Mouse (Mus musculus): ENCODE data around the gene Tnrc18. TPM values are rescaled to one million over a fixed set of nuclear protein-coding genes. Genes with fewer than 3 reads are reported as not detected.

The Tnrc18 gene
- polyA plus RNA-seq, 1 experiment from 2014 or later = 18.6 TPM

- WGBS = 34% methylated on average over 5 of the region's 5 CpGs
- no peak overlapping the region for H3K4me2 ChIP-seq
- H3K4me1 ChIP-seq = peaks cover 43% of the 10 kb centered on the region
- peaks cover 86% of the 10 kb centered on the region for H3K36me3 ChIP-seq
- no peak overlapping the region for H3K4me3 ChIP-seq
- H3K9ac ChIP-seq = peak overlapping the region; percentile 58
- H3K9me3 ChIP-seq = no peaks in the 10 kb centered on the region
- peak overlapping the region; percentile 66 for H3K27ac ChIP-seq (replicated peaks)
- no peak for ATAC-seq (ENCODE audit: extremely low read depth, insufficient number of reproducible peaks, low FRiP score, low TSS enrichment)
- H3K27me3 ChIP-seq (replicated peaks) = no peaks in the 10 kb centered on the region
Observed at GRCm38 (mm10) chr5:142769641-142770040, 47.8 kb downstream of the Tnrc18 start.

GRCm38 (mm10) chr5:142768352-142769267, 48.9 kb downstream of the Tnrc18 start:
- Histone ChIP-seq H3K9ac (0 out of 2 replicates have a peak overlapping the region, but pooled peaks have one; percentile 5), H3K4me1 (peaks cover 43% of the 10 kb centered on the region), H3K27ac (replicated peaks) (peak overlapping the region; percentile 66), H3K9me3 (no peaks in the 10 kb centered on the region), H3K4me2 (no peak overlapping the region), H3K4me3 (no peak overlapping the region), H3K27me3 (replicated peaks) (no peaks in the 10 kb centered on the region), H3K36me3 (peaks cover 86% of the 10 kb centered on the region)
- ATAC-seq (ENCODE audit: extremely low read depth, insufficient number of reproducible peaks, low FRiP score, low TSS enrichment) = no peak
- 44% methylated on average over 10 of the region's 10 CpGs for WGBS

- Histone ChIP-seq H3K27ac (replicated peaks) (no peak overlapping the region), H3K9me3 (no peaks in the 10 kb centered on the region), H3K9ac (no peak overlapping the region), H3K27me3 (replicated peaks) (no peaks in the 10 kb centered on the region), H3K4me3 (no peak overlapping the region), H3K4me2 (no peak overlapping the region), H3K36me3 (peaks cover 86% of the 10 kb centered on the region), H3K4me1 (peaks cover 43% of the 10 kb centered on the region)
- no peak for ATAC-seq (ENCODE audit: extremely low read depth, insufficient number of reproducible peaks, low FRiP score, low TSS enrichment)
- WGBS = 14% methylated on average over 7 of the region's 7 CpGs
Observed at GRCm38 (mm10) chr5:142767937-142768336, 49.5 kb downstream of the Tnrc18 start.

DNA sequence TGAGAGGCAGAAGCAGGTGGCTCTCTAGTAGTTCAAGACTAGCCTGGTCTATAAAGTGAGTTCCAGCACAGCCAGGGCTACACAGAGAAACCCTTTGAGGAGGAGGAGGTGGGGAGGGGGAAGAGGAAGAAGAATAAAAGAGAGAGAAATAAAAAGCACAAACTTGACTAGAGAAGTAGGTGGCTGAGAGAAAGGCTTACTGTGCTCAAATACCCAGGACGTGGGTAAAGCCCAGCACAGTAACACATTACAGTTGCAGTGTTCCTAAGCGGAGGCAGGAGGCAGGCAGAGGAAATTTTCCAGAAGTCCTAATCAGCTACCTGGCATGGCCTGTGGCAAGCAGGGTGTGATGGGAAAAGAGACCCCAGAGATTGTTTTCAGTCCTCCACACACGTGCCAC, 50.8 kb downstream of the Tnrc18 start:
- no peaks in the 10 kb centered on the region for H3K27me3 ChIP-seq (replicated peaks)
- no peaks in the 10 kb centered on the region for H3K9me3 ChIP-seq
- ATAC-seq (ENCODE audit: extremely low read depth, insufficient number of reproducible peaks, low FRiP score, low TSS enrichment) = no peak
- H3K4me1 ChIP-seq = peaks cover 36% of the 10 kb centered on the region
- no peak overlapping the region for H3K4me2 ChIP-seq
- no peak overlapping the region for H3K27ac ChIP-seq (replicated peaks)
- no peak overlapping the region for H3K4me3 ChIP-seq
- no peak overlapping the region for H3K9ac ChIP-seq
- peaks cover 86% of the 10 kb centered on the region for H3K36me3 ChIP-seq
- WGBS = 90% methylated on average over 3 of the region's 3 CpGs

GRCm38 (mm10) chr5:142764889-142765288, 52.6 kb downstream of the Tnrc18 start:
- ATAC-seq (ENCODE audit: extremely low read depth, insufficient number of reproducible peaks, low FRiP score, low TSS enrichment) = no peak

GRCm38 (mm10) chr5:142764306-142764705, 53.2 kb downstream of the Tnrc18 start:
- 63% methylated on average over 11 of the region's 11 CpGs for WGBS
- Histone ChIP-seq H3K27me3 (replicated peaks) (no peaks in the 10 kb centered on the region), H3K4me1 (peaks cover 12% of the 10 kb centered on the region), H3K36me3 (peaks cover 87% of the 10 kb centered on the region), H3K4me2 (no peak overlapping the region), H3K27ac (replicated peaks) (no peak overlapping the region), H3K9me3 (no peaks in the 10 kb centered on the region), H3K9ac (no peak overlapping the region), H3K4me3 (no peak overlapping the region)
- no peak for ATAC-seq (ENCODE audit: extremely low read depth, insufficient number of reproducible peaks, low FRiP score, low TSS enrichment)

More at GRCm38 (mm10) chr5:142764889-142765288, 52.6 kb downstream of the Tnrc18 start:
- no peak overlapping the region for H3K4me3 ChIP-seq
- no peaks in the 10 kb centered on the region for H3K27me3 ChIP-seq (replicated peaks)
- WGBS = 81% methylated on average over 15 of the region's 15 CpGs
- no peak overlapping the region for H3K4me2 ChIP-seq
- peaks cover 18% of the 10 kb centered on the region for H3K4me1 ChIP-seq
- H3K9ac ChIP-seq = no peak overlapping the region
- H3K27ac ChIP-seq (replicated peaks) = no peak overlapping the region
- no peaks in the 10 kb centered on the region for H3K9me3 ChIP-seq
- peaks cover 87% of the 10 kb centered on the region for H3K36me3 ChIP-seq

DNA sequence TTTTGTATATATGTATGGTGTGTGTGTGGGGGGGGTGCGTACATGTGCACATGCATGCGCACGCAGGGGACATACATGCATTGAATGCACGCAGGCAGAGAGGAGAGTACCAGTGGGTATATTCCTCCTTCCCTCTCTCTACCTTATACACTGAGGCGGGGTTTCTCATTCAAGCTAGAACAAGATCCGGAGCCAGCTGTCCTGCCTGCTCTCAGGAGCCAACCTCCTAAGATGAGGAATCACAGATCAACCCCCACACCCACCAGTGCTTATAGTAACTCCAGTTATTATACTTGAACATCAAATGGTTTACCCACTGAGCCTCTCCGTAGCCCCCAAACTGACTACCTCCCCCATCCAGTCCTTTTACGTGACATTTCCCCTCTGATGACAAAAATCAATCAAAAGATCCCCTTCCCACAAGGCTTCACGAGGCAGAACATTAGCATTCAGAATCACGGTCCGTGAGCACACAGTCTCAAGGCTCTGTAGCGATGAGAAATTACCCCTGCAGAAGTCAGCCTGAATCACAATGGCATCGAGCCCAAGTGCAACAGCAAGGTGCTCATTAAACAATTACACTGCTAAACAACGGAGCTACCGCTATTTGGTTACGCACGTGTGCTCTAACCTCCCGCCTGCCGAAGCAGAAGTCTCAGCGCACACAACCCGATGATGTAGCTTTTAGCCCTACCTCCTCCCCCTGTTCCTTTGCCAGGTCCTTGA, 55.2 kb downstream of the Tnrc18 start:
- Histone ChIP-seq H3K27me3 (replicated peaks) (no peaks in the 10 kb centered on the region), H3K4me2 (no peak overlapping the region), H3K36me3 (peaks cover 100% of the 10 kb centered on the region), H3K9me3 (no peaks in the 10 kb centered on the region), H3K9ac (no peak overlapping the region), H3K27ac (replicated peaks) (no peak overlapping the region), H3K4me1 (no peaks in the 10 kb centered on the region), H3K4me3 (no peak overlapping the region)
- ATAC-seq (ENCODE audit: extremely low read depth, insufficient number of reproducible peaks, low FRiP score, low TSS enrichment) = no peak
- 93% methylated on average over 21 of the region's 21 CpGs for WGBS

- Histone ChIP-seq H3K4me1 (no peaks in the 10 kb centered on the region), H3K9me3 (no peaks in the 10 kb centered on the region), H3K9ac (no peak overlapping the region), H3K4me2 (no peak overlapping the region), H3K4me3 (no peak overlapping the region), H3K27me3 (replicated peaks) (no peaks in the 10 kb centered on the region), H3K27ac (replicated peaks) (no peak overlapping the region), H3K36me3 (peaks cover 100% of the 10 kb centered on the region)
- 81% methylated on average over 16 of the region's 16 CpGs for WGBS
- ATAC-seq (ENCODE audit: extremely low read depth, insufficient number of reproducible peaks, low FRiP score, low TSS enrichment) = no peak
Observed at GRCm38 (mm10) chr5:142761326-142761983, 56.0 kb downstream of the Tnrc18 start.

DNA sequence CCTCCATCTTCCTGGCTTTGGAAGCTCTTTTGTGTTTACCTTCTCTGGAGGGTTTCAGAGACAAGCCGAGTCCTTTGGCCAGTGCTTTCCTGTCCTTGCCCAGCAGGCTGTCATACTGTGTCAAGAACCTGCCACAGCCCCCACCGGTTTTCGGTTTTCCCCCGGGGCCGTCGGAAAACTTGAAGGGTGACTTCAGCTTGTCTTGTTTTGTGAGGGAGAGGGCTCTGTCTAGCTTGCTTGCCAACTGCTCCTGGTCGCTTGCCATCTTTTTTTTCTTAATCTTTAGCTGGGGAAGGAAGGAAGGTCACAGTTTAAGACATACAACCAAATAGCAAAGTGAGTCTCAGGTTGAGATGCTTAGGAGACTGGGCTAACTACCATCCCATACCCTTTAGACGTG, 57.7 kb downstream of the Tnrc18 start:
- Histone ChIP-seq H3K9me3 (no peaks in the 10 kb centered on the region), H3K4me1 (no peaks in the 10 kb centered on the region), H3K4me3 (no peak overlapping the region), H3K27ac (replicated peaks) (no peak overlapping the region), H3K36me3 (peaks cover 100% of the 10 kb centered on the region), H3K4me2 (no peak overlapping the region), H3K27me3 (replicated peaks) (no peaks in the 10 kb centered on the region), H3K9ac (no peak overlapping the region)
- ATAC-seq (ENCODE audit: extremely low read depth, insufficient number of reproducible peaks, low FRiP score, low TSS enrichment) = no peak
- 84% methylated on average over 8 of the region's 8 CpGs for WGBS

DNA sequence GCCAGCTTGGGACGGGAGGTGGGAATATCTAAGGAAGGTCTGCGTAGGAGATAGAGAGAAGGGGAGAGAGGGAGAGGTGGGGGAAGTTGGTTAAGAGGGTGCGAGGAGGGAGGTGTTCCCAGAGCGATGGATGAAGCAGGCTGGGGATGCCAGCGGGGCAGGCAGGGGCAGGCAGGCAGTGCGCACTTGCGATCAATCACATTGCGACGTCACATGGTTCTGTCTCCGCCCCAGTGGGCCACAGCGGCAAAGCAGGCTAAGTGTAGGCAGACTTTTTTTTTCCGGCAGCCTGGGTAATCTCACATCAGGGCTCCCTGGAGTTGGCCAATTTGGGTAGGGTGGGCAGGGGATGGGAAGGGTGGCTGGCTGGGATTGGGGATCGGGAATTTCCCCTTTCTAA, 65.2 kb downstream of the Tnrc18 start:
- Histone ChIP-seq H3K9ac (no peak overlapping the region), H3K4me2 (no peak overlapping the region), H3K36me3 (peaks cover 93% of the 10 kb centered on the region), H3K4me3 (no peak overlapping the region), H3K27ac (replicated peaks) (no peak overlapping the region), H3K9me3 (no peaks in the 10 kb centered on the region), H3K27me3 (replicated peaks) (no peaks in the 10 kb centered on the region), H3K4me1 (peaks cover 6% of the 10 kb centered on the region)
- WGBS = 53% methylated on average over 13 of the region's 13 CpGs
- no peak for ATAC-seq (ENCODE audit: extremely low read depth, insufficient number of reproducible peaks, low FRiP score, low TSS enrichment)

- H3K4me3 ChIP-seq = no peak overlapping the region
- peaks cover 18% of the 10 kb centered on the region for H3K4me1 ChIP-seq
- no peaks in the 10 kb centered on the region for H3K27me3 ChIP-seq (replicated peaks)
- peaks cover 89% of the 10 kb centered on the region for H3K36me3 ChIP-seq
- no peak for ATAC-seq (ENCODE audit: extremely low read depth, insufficient number of reproducible peaks, low FRiP score, low TSS enrichment)
- no peak overlapping the region for H3K4me2 ChIP-seq
- WGBS = 71% methylated on average over 11 of the region's 11 CpGs
- no peaks in the 10 kb centered on the region for H3K9me3 ChIP-seq
- H3K9ac ChIP-seq = no peak overlapping the region
- H3K27ac ChIP-seq (replicated peaks) = no peak overlapping the region
Observed at GRCm38 (mm10) chr5:142750173-142750572, 67.3 kb downstream of the Tnrc18 start.
